Mouse (Mus musculus): ENCODE data around the gene Serpind1.

Gene Serpind1

GRCm38 (mm10) chr16:17331116-17331515, at the start of gene Serpind1:
Gene Serpind1 (plus strand): TSS chr16:17331371.
- DNase-seq (ENCODE audit: low read depth, low spot score) = no peak

GRCm38 (mm10) chr16:17283151-17283550, 48.0 kb upstream of the Serpind1 start:
- no peak for DNase-seq (ENCODE audit: low read depth, low spot score)

DNA sequence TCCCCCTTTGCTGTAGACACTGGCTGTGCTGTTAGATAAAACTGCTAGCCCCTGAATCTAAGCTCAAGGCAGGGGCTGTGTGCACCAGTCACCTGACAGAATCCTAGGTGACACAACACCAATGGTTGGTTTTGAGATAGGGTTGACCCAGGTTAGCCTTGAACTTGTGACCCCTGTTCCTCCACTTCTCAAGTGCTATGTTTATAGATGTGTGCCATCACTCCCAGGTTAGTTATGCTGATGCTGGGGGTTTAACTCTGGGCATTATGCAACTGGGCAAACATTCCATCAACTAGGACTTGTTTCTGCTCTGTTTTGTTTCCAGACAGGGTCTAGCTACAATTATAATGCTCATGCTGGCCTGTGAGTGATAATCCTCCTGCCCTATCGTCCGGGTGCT, 44.1 kb upstream of the Serpind1 start:
- DNase-seq (ENCODE audit: low read depth, low spot score) = no peak

- DNase-seq (ENCODE audit: low read depth, low spot score) = no peak
Measured at GRCm38 (mm10) chr16:17291016-17291415, 40.2 kb upstream of the Serpind1 start.

GRCm38 (mm10) chr16:17292751-17293150, 38.4 kb upstream of the Serpind1 start:
- DNase-seq (ENCODE audit: low read depth, low spot score) = peak; percentile 48

- DNase-seq (ENCODE audit: low read depth, low spot score) = no peak
Measured at GRCm38 (mm10) chr16:17300818-17301217, 30.4 kb upstream of the Serpind1 start.

GRCm38 (mm10) chr16:17303521-17304245, 27.5 kb upstream of the Serpind1 start:
- no peak for DNase-seq (ENCODE audit: low read depth, low spot score)

GRCm38 (mm10) chr16:17307461-17307860, 23.7 kb upstream of the Serpind1 start:
- no peak for DNase-seq (ENCODE audit: low read depth, low spot score)

DNA sequence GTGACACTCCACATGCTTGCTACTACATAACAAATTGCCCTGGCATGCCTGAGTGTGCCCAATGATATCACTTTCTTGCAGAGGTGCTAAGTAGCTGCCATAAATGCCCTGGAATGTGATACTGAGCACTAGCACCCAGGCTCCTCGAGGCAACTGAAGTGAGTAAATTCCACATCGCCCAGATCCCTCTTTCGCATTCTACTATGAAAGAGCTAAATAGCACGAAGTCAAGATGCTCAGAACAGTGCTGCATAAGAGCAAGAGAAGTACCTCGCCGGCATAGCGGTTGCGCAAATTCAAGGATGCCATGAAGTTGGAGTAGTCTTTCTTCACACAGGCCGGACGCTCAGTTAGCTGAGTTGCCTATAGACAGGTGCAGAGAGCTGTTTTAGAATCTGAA, 22.1 kb upstream of the Serpind1 start:
- DNase-seq (ENCODE audit: low read depth, low spot score) = no peak

DNA sequence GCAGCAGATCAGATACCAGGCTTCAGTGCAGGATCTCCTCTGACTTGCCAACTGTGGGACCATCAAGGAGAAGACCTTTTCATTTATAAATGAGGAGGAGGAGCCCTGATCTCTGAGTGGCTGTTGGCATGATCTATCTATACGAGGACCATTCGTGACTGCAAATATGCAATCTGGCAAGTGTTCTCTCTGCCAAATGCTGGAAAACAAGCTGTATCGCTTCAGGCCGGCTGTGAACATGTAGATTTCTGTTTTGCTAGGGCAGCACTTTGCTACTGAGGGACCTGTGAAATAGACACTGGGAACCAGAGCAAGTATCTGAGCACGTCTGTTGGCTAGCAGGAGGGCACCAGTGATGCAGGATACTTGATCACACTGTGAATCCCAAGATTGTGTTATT, 18.6 kb upstream of the Serpind1 start:
- no peak for DNase-seq (ENCODE audit: low read depth, low spot score)

DNA sequence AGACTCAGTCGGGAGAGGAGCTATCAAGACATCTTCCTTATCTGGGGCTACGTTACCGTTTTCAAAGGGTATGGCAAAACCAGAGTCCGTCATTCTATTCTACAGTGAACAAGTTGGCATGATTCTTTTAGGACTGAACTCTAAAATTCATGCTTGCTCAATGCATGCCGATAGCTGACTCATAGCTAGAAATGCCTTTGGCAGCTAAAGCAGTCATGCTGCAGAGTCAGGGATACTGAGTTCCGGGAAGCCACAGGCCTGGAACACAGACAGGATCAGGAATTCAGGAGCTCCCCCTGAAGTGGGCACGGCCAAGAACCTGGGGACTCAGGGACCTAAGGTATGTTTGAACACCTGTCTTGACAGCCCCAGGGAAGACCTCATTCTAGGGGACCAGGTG, 14.6 kb upstream of the Serpind1 start:
- DNase-seq (ENCODE audit: low read depth, low spot score) = no peak

DNA sequence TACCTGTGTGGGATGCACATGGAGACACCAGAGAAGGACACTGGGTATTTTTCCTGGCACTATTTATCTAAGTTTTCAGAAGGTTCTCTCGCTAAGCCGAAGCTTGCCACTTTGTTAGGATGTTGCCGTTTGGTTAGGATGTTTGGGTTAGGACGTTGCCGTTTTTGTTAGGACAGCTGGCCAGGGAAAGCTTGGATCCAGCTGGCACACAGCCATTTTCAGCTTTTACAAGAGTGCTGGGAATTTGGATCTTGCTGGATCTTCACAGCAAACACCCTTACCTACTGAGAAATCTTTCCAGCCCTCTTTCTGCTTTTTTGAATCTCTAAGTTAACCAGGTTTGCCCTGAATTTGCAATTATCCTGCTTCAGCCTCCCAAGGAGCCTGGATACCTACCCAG, 9.7 kb upstream of the Serpind1 start:
- no peak for DNase-seq (ENCODE audit: low read depth, low spot score)

DNA sequence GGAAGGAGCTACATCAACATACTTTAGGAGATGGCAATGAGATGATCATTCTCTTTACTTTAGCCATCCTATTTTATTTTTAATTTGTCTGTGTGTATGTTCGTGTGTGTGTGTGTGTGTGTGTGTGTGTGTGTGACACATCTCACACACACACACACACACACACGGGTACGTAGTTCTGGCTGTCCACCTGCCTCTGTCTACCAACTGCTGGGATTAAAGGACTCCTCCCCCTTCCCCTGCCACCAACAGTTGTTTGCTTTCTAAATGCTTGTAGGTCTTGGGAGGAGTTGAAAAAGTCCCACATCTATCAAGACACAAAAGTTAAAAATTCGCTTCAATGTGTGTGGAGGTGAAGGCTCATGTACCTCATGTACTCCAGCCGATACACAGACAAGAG, 6.4 kb upstream of the Serpind1 start:
- no peak for DNase-seq (ENCODE audit: low read depth, low spot score)

DNA sequence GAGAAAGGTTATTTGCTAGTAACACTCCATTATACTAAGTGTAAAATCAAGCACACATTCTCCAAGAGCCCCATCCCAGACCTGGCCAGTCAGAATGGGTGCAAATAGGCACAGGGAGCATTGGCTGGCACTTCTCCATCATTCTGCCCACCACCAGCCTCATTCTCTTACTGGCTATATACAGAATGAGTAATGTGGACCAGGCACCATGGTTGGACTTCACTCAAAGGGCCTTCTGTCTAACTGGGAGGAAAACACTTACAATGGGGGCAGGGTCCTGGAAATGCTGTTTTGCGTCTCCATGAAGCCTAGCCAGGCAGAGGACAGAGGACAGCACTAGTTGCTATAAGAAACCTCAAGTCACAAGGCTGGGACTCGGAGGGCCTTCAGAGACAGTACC, 5.1 kb upstream of the Serpind1 start:
- DNase-seq (ENCODE audit: low read depth, low spot score) = no peak

DNA sequence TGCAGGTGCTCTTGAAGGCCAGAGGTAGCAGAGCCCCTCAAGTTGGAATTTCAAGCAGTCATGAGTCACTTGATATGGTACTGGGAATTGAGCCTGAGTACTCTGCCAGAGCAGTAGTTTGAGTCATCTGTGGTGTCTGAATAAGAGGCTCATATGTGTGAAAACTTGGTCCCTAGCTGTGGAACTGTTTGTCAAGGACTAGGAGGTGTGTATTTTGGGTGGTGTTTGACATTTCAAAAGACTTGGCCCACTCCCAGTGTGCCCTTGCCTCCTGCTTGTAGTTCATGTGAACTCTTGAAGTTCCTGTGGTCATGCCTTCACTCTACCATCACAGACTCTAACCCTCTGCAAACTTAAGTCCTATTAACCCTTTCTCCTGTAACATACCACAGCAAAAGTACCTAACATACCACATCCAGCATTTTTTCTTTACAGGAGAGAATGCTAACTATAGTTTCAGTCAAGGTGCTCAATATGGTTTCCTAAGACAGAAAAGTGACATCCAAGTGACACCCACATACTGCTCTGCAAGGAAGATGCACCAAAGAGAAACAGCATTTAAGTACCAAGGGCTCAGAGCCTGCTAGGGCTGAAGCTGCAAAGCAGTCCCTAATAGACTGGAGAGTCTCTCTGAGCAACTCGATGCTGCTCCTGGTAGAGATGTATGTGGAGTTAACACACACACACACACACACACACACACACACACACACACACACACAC, 1.2 kb upstream of the Serpind1 start:
- DNase-seq (ENCODE audit: low read depth, low spot score) = no peak

GRCm38 (mm10) chr16:17331855-17332254, 684 bp downstream of the Serpind1 start:
- no peak for DNase-seq (ENCODE audit: low read depth, low spot score)

DNA sequence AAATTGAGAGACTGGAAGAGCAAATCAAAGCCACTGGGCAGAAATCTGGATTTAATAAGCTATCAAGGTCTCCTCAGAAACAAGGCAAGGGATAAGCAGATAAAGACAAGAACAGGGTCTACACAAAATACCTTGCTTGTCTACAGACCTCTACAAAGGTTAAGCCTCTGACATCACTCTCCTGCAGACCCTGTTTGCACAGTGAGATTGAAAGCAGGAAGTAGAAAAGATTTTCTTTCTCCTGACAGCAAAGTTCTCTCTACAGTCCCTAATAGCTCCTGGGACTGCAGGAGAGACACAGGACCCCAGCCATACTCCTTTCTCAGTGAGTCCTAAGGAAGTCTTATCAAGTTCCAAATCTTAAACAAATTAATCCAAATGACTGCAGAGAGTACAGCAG, 3.4 kb downstream of the Serpind1 start:
- DNase-seq (ENCODE audit: low read depth, low spot score) = no peak

DNA sequence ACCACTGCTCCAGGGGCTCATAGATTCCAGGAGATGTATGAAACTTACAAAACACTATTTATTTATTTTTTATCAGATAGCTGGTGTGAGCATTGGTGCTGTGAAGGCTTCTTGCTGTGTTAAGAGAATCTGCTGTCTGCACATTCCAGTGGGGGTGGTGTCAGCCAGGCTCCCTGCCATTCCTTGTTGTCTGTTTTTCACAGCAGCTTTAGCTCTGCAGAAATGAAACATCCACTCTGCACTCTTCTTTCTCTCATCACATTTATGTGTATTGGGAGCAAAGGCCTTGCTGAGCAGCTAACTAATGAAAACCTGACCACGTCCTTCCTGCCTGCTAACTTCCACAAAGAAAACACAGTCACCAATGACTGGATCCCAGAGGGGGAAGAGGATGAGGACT, 4.9 kb downstream of the Serpind1 start:
- DNase-seq (ENCODE audit: low read depth, low spot score) = no peak

- no peak for DNase-seq (ENCODE audit: low read depth, low spot score)
Measured at GRCm38 (mm10) chr16:17339701-17340100, 8.5 kb downstream of the Serpind1 start.

DNA sequence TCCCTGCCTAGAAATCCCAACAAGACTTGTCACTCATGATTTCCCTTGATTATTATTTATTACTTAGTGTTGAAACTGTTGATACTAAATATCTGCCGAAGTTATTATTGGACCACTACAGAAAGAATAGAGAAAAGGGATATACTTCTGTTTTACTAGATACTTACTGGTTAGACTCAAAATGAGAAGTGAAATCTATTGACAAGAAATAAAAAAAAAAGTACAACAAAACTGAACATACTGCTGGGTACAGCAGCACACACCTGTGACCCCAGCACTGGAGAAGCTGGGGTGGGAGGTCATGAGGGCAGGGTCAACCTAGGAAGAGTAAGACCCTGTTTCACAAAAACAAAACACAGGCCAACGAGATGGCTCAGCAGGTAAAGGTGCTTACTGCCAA, 9.5 kb downstream of the Serpind1 start:
- no peak for DNase-seq (ENCODE audit: low read depth, low spot score)

DNA sequence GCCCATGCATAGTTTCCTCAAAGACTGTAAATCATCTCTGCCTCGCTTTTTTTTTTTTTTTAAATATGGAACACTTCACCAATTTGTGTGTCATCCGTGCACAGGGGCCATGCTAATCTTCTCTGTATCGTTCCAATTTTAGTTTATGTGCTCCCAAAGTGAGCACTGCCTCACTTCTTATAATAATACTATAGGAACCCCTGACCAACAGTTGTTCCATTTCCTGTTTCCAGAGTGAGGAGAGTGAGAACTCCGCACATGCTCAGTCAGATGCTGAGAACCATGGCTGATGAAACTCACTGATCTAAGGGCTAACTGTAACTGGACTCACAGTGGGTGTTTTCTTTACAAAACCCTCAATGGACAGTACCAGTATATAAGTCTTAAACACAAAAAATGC, 10.7 kb downstream of the Serpind1 start:
- no peak for DNase-seq (ENCODE audit: low read depth, low spot score)

GRCm38 (mm10) chr16:17345141-17345812, 14.1 kb downstream of the Serpind1 start:
- no peak for DNase-seq (ENCODE audit: low read depth, low spot score)

DNA sequence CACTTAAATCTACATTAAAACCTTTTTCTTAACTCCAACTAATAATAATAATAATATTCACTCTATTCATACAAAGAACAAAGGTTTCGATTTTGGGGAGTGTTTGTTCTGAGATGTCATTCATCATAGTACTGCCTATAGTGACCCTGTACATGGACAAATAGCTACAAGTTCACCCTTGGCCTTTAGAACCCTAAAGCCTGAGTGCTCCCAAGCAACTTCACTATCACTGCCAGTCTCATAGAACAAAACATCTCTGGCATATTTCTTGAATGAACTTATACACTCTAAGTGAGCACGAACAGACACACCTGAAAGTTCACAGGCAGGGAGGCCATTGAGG, 14.6 kb downstream of the Serpind1 start:
- DNase-seq (ENCODE audit: low read depth, low spot score) = no peak

Measured in c-Kit-negative CD71-positive TER-119-positive erythroid progenitor cells, embryonic 14.5 days (primary cell).